Mouse (Mus musculus): ENCODE measurements around the gene Cacna2d3. TPM values are rescaled to one million over a fixed set of nuclear protein-coding genes. Genes with fewer than 3 reads are reported as not detected.

The Cacna2d3 gene
- total RNA-seq, 1 experiment = 0.40 TPM

DNA sequence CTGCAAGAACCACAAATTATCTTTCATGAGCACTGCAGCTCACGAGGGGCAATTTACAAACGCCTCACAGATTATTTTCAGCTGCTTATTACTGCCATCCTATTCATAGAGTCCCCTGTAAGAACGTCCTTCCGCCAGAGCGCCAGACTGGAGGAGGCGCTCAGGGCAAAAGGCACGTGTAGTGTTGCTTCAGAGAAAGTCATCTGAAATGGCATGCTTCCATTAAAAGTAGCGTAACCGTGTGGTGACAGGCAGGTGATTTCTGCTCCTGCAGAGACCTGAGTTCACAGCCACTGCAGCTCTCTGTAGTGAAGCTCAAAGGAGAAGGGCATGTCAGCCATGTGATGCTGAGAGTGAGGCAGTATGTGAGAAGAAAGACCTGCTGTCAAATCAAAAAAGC is 691.1 kb downstream of the Cacna2d3 start:
- no peak overlapping the region for H3K27ac ChIP-seq (ENCODE audit: insufficient read depth, low read depth, low read length, poor library complexity, severe bottlenecking)
- no peak overlapping the region for H3K4me3 ChIP-seq (ENCODE audit: insufficient read depth in 1 of 2, low read depth in 1 of 2, low read length in 2 of 2, poor library complexity in 1 of 2, severe bottlenecking in 1 of 2)
- TF ChIP-seq ZNF384 (IDR thresholded peaks at IDR 0.05; ENCODE audit: low read depth, low read length) = no peak
- no peak for TF ChIP-seq ZC3H11A (IDR thresholded peaks at IDR 0.05; ENCODE audit: borderline replicate concordance, low read depth, low read length)
- no peak for TF ChIP-seq HCFC1 (IDR thresholded peaks at IDR 0.05; ENCODE audit: borderline replicate concordance, insufficient read depth, low read length)
- no peaks in the 10 kb centered on the region for H3K9me3 ChIP-seq (ENCODE audit: control insufficient read depth, insufficient read depth, low read depth, low read length)
- no peaks in the 10 kb centered on the region for H3K4me1 ChIP-seq (ENCODE audit: control insufficient read depth in 2 of 2, insufficient read depth in 2 of 2, low read length in 2 of 2, poor library complexity in 1 of 2)
- in situ Hi-C loops (cut with MboI; ENCODE audit: low sequenced_read_pairs in 2 of 2, unreplicated experiment in 2 of 2) = no loop called here
- H3K36me3 ChIP-seq (ENCODE audit: control insufficient read depth, insufficient read depth, low read length, poor library complexity, severe bottlenecking) = no peaks in the 10 kb centered on the region
- H3K9ac ChIP-seq (ENCODE audit: insufficient read depth, low read depth, low read length, poor library complexity, severe bottlenecking) = no peak overlapping the region
- no peak for DNase-seq (ENCODE audit: low read depth, low spot score)

DNA sequence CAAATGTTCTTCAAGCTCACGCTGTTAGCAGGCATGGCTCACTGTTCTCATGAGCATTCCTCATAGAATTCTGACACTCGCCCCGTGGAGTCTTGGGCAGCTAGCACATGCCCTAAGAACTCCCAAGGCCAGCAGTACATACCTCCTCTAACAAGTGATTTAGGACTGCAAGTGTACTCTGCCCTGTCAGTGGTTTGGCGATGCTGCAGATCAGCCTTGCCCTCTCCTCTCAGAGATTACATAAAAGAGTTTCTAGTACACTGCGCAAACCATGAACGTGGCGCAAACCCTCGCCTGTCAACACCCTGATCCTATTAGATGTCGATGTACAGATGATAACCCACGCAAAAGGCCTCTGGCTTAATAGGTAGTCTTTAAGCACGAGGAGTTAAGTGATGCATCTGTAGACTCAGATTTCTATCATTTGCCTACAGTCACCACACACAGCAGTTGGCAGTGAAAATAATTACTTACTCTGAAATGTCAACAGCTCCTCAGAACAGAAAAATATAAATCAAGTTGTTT is 691.7 kb downstream of the Cacna2d3 start:
- in situ Hi-C loops (cut with MboI; ENCODE audit: low sequenced_read_pairs in 2 of 2, unreplicated experiment in 2 of 2) = no loop called here
- Histone ChIP-seq H3K27ac (ENCODE audit: insufficient read depth, low read depth, low read length, poor library complexity, severe bottlenecking) (no peak overlapping the region), H3K4me1 (ENCODE audit: control insufficient read depth in 2 of 2, insufficient read depth in 2 of 2, low read length in 2 of 2, poor library complexity in 1 of 2) (no peaks in the 10 kb centered on the region), H3K9me3 (ENCODE audit: control insufficient read depth, insufficient read depth, low read depth, low read length) (no peaks in the 10 kb centered on the region), H3K4me3 (ENCODE audit: insufficient read depth in 1 of 2, low read depth in 1 of 2, low read length in 2 of 2, poor library complexity in 1 of 2, severe bottlenecking in 1 of 2) (no peak overlapping the region), H3K36me3 (ENCODE audit: control insufficient read depth, insufficient read depth, low read length, poor library complexity, severe bottlenecking) (no peaks in the 10 kb centered on the region), H3K9ac (ENCODE audit: insufficient read depth, low read depth, low read length, poor library complexity, severe bottlenecking) (no peak overlapping the region)
- no peak for DNase-seq (ENCODE audit: low read depth, low spot score)
- TF ChIP-seq MAFK (IDR thresholded peaks at IDR 0.05; ENCODE audit: insufficient read depth, low read depth, low read length) = no peak

DNA sequence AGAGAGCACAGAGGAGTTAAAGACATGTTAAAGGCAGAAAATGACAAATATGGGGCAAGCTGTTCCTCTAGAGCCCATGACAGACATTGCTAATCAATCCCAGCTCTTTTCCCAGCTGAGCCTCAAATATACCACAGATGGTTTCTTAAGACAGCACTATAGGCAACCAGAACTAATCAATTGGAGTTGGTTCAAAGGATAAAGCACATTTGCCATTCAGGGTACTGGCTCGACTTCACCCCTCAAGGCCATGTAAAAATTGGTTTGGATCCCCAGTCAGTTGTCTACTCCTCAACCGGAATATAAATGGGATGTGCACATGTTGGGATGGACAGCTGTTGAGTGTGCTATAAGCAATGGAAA is 692.6 kb downstream of the Cacna2d3 start:
- in situ Hi-C loops (cut with MboI; ENCODE audit: low sequenced_read_pairs in 2 of 2, unreplicated experiment in 2 of 2) = no loop called here
- TF ChIP-seq ZNF384 (IDR thresholded peaks at IDR 0.05; ENCODE audit: low read depth, low read length) (no peak), ZC3H11A (IDR thresholded peaks at IDR 0.05; ENCODE audit: borderline replicate concordance, low read depth, low read length) (no peak)
- no peaks in the 10 kb centered on the region for H3K36me3 ChIP-seq (ENCODE audit: control insufficient read depth, insufficient read depth, low read length, poor library complexity, severe bottlenecking)

DNA sequence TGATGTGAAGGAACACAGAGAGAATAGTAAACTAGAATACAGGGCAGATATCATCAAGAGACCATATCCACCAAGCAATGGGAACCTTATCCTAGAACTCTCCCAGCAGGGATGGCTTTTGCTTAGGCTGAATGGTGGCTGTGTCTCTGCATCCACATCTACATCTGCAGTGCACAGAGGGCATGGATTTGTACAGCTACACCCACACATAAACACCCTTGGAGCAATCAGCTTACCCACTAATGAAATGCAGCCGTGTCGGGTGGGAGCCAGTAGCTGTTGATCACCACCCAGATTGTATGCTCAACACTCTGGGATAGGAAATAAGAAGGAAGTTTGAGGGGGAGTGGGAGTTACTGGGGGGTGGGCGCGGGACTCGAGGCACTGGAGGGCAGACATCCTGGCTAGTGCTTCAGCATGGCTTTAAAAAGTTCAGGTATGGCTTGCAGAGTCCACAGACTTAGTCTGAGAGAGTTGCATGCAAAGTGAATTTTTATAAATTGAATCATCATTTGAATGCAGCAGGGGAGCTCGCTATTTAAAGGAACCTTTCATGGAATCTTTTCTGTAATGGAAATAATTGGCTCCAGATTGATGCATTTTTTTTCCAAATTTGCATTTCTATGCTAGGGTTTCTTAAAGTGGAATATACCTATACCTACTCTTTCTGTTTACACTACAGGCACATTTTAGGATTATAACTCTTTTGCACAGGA is 693.1 kb downstream of the Cacna2d3 start:
- in situ Hi-C loops (cut with MboI; ENCODE audit: low sequenced_read_pairs in 2 of 2, unreplicated experiment in 2 of 2) = no loop called here
- no peaks in the 10 kb centered on the region for H3K36me3 ChIP-seq (ENCODE audit: control insufficient read depth, insufficient read depth, low read length, poor library complexity, severe bottlenecking)
- no peak for TF ChIP-seq MAFK (IDR thresholded peaks at IDR 0.05; ENCODE audit: insufficient read depth, low read depth, low read length)
- no peak for TF ChIP-seq ZC3H11A (IDR thresholded peaks at IDR 0.05; ENCODE audit: borderline replicate concordance, low read depth, low read length)
- TF ChIP-seq ZNF384 (IDR thresholded peaks at IDR 0.05; ENCODE audit: low read depth, low read length) = no peak
- TF ChIP-seq HCFC1 (IDR thresholded peaks at IDR 0.05; ENCODE audit: borderline replicate concordance, insufficient read depth, low read length) = no peak
- no peak for TF ChIP-seq CHD2 (IDR thresholded peaks at IDR 0.05; ENCODE audit: low read depth, low read length)
- no peaks in the 10 kb centered on the region for H3K9me3 ChIP-seq (ENCODE audit: control insufficient read depth, insufficient read depth, low read depth, low read length)
- peak overlapping the region; percentile 10; the same call in 1 of the 2 replicates for H3K27ac ChIP-seq (ENCODE audit: insufficient read depth, low read depth, low read length, poor library complexity, severe bottlenecking)
- no peak overlapping the region for H3K4me3 ChIP-seq (ENCODE audit: insufficient read depth in 1 of 2, low read depth in 1 of 2, low read length in 2 of 2, poor library complexity in 1 of 2, severe bottlenecking in 1 of 2)
- no peak for DNase-seq (ENCODE audit: low read depth, low spot score)
- no peak overlapping the region for H3K9ac ChIP-seq (ENCODE audit: insufficient read depth, low read depth, low read length, poor library complexity, severe bottlenecking)
- no peaks in the 10 kb centered on the region for H3K4me1 ChIP-seq (ENCODE audit: control insufficient read depth in 2 of 2, insufficient read depth in 2 of 2, low read length in 2 of 2, poor library complexity in 1 of 2)

More for the DNA sequence above, 692.6 kb downstream of the Cacna2d3 start:
- no peak overlapping the region for H3K9ac ChIP-seq (ENCODE audit: insufficient read depth, low read depth, low read length, poor library complexity, severe bottlenecking)
- no peaks in the 10 kb centered on the region for H3K9me3 ChIP-seq (ENCODE audit: control insufficient read depth, insufficient read depth, low read depth, low read length)
- H3K27ac ChIP-seq (ENCODE audit: insufficient read depth, low read depth, low read length, poor library complexity, severe bottlenecking) = no peak overlapping the region
- DNase-seq (ENCODE audit: low read depth, low spot score) = no peak
- H3K4me3 ChIP-seq (ENCODE audit: insufficient read depth in 1 of 2, low read depth in 1 of 2, low read length in 2 of 2, poor library complexity in 1 of 2, severe bottlenecking in 1 of 2) = no peak overlapping the region
- no peaks in the 10 kb centered on the region for H3K4me1 ChIP-seq (ENCODE audit: control insufficient read depth in 2 of 2, insufficient read depth in 2 of 2, low read length in 2 of 2, poor library complexity in 1 of 2)

DNA sequence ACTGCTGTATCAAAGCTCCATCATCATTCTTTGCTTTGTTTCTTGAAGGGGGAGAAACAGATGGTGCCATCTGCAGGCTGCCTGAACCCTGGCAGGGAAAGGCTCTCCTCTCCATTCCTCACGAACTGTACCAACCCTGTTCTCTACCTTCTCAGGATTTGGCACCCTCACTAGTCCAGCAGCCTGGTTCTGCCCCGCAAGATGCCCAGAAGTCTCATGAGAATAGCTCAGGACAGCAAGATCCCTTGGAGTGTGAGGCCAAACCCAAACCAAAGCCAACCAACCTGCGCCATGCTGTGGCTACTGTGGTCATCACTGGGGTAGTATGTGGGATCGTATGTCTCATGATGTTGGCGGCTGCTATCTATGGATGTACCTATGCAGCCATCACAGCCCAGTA is 694.4 kb downstream of the Cacna2d3 start:
- TF ChIP-seq MAFK (IDR thresholded peaks at IDR 0.05; ENCODE audit: insufficient read depth, low read depth, low read length) = no peak
- no peak for TF ChIP-seq CHD2 (IDR thresholded peaks at IDR 0.05; ENCODE audit: low read depth, low read length)
- no peak for TF ChIP-seq ZC3H11A (IDR thresholded peaks at IDR 0.05; ENCODE audit: borderline replicate concordance, low read depth, low read length)
- TF ChIP-seq ZNF384 (IDR thresholded peaks at IDR 0.05; ENCODE audit: low read depth, low read length) = no peak
- no peak for TF ChIP-seq HCFC1 (IDR thresholded peaks at IDR 0.05; ENCODE audit: borderline replicate concordance, insufficient read depth, low read length)
- H3K36me3 ChIP-seq (ENCODE audit: control insufficient read depth, insufficient read depth, low read length, poor library complexity, severe bottlenecking) = no peaks in the 10 kb centered on the region
- no peaks in the 10 kb centered on the region for H3K9me3 ChIP-seq (ENCODE audit: control insufficient read depth, insufficient read depth, low read depth, low read length)
- no peak for DNase-seq (ENCODE audit: low read depth, low spot score)
- H3K4me3 ChIP-seq (ENCODE audit: insufficient read depth in 1 of 2, low read depth in 1 of 2, low read length in 2 of 2, poor library complexity in 1 of 2, severe bottlenecking in 1 of 2) = no peak overlapping the region
- H3K27ac ChIP-seq (ENCODE audit: insufficient read depth, low read depth, low read length, poor library complexity, severe bottlenecking) = no peak overlapping the region
- no peaks in the 10 kb centered on the region for H3K4me1 ChIP-seq (ENCODE audit: control insufficient read depth in 2 of 2, insufficient read depth in 2 of 2, low read length in 2 of 2, poor library complexity in 1 of 2)
- in situ Hi-C loops (cut with MboI; ENCODE audit: low sequenced_read_pairs in 2 of 2, unreplicated experiment in 2 of 2) = no loop called here
- no peak overlapping the region for H3K9ac ChIP-seq (ENCODE audit: insufficient read depth, low read depth, low read length, poor library complexity, severe bottlenecking)

All from ES-E14 (cell line).